Mouse (Mus musculus) CH12.LX (cell line): ENCODE results near the gene Camp.

Experiments
- E2F4 ChIP-seq: IDR thresholded peaks from 2 replicates; pipeline ENCODE4 v1.6.1; 2011; ENCODE audit warnings: low read depth, low read length, improper control_type of control experiment; ENCODE audit not compliant: insufficient replicate concordance
- GABPA ChIP-seq: IDR thresholded peaks from 2 replicates; pipeline ENCODE4 v1.6.1; 2012; ENCODE audit warnings: low read depth, low read length, improper control_type of control experiment, inconsistent platforms; ENCODE audit not compliant: insufficient replicate concordance
- MEF2A ChIP-seq: IDR thresholded peaks from 2 replicates; pipeline ENCODE4 v1.6.1; 2014; ENCODE audit warnings: low read depth, mild to moderate bottlenecking, inconsistent platforms, low read length, improper control_type of control experiment, borderline replicate concordance
- POLR2A ChIP-seq: IDR thresholded peaks from 2 replicates; pipeline ENCODE4 v1.6.1; 2011; ENCODE audit warnings: low read depth, mild to moderate bottlenecking, improper control_type of control experiment, low read length

- no peak for TF ChIP-seq POLR2A
- no peak for TF ChIP-seq E2F4
- no peak for TF ChIP-seq MEF2A
- no peak for TF ChIP-seq GABPA
Measured at GRCm38 (mm10) chr9:109806695-109807293, 42.6 kb downstream of the Camp start.
